Mouse (Mus musculus): Measurements from ENCODE around the gene Trnt1. TPM values are rescaled to one million over a fixed set of nuclear protein-coding genes. Genes with fewer than 3 reads are reported as not detected.

The Trnt1 gene
- 10 to 100 TPM; 31.5 TPM for total RNA-seq (2023)

DNA sequence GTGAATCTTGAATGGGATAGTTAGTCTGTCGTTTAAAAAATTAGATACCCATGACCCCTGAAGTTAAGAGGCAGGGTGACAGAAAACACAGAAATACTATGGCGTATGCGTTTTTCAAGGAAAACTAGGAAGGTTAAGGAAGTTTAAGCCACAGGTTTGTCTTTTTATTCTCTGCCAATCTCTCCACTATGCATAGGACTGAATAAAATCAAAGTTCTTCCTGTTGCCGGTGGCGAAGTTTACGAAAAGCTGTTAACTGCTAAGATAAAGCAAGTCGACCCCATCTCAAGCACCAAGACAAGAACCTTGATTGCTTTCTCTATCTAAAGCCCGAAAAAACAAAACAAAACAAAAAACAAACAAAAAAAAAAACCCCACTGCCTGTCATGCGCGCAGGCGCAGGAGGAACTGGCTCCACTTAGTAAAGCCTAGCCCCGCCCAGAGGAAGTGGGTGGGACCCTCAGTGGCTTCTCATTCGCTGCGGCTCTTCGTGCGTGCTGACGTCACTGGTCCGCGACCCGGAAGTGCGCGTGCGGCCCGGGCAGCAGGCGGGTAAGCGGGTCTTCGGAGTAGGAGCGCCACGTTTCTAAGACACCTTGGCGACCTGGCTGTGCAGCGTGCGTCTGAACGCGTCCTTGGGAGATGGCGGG, at the start of gene Trnt1:
TSS of gene Trnt1 (plus strand) at position 481 of the 650 bp plus-strand sequence.

DNA sequence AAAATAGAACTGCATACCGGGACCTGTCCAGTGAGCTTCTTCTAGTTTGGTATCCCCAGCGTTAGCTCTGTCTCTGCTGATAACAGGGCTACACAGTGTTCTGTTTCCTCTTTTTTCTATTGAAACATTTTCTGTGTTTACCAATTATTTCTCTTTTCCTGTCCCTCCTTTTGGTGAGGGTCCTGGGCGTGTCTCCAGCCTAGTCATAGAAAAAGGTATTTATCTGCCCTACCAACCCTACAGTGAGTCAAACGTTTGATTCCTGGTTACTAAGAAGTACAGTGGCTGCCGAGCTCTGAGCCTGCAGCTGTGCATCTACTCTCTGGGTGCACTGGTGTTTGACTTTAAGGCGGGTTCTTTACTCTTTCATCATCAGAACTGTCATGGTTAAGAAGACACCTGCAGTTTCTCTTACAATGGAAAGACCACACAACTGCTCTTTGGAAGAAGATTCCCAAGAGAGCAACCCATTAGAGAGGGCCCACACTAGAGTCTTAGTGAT, 20.0 kb upstream of the Trnt1 start, which contains the start of gene Il5ra:
TSS of gene Il5ra (minus strand) at position 151 of the 502 bp plus-strand sequence.

DNA sequence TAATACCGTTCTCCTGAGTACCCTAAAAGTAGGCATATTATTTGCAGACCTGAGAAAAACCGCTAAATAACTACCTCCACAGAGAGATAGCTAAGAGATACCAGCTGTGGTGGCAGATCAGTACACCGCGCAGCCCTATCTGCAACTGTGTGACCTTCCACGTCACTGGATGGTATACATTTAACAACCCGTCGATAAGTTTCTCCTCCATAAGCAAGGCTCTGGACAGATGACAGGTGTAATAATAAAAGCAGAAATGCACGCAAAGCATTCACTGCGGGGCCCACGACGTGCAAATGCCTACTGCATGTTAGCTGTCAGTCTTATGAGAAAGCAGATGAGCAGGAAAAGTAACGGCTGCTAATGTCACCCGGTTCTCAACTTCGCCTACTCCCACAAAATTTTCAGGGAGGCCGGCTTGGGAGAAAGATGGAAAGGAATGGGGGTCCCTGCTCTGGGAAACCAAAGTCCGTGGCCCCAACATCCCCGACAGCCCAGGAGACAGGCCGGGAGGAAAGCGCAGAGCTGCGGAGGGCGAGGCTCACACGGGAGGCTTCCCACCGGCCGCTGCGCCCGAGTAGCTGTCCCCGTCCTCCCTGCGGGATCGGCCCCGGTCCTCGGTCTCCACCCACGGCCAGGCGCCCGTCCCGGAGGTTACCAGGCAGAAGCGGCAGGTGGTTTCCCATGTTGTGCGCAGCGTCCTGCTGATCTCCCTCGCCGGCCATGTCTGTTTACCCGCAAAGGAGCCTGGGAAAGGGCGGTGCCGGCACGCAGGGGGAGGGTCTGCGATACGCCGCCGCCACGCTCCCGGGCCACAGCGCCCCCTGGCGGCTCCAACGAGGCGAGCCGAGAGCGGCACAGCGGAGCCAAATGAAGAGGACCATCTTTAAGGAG, 30.7 kb downstream of the Trnt1 start, which contains the start of gene Crbn:
TSS of gene Crbn (minus strand) at position 745 of the 894 bp plus-strand sequence.

Other genes with a start within 250 kb of the Trnt1 start
- gene Il5ra, start 20.1 kb upstream of the Trnt1 start, total RNA-seq (2023) = under 1 TPM in 1 of 2 experiments, not detected in 1; 0.83 TPM
- 10 to 100 TPM; 23.7 to 26.8 TPM for gene Crbn, start 31.0 kb downstream of the Trnt1 start, total RNA-seq (2023)

Measured in neutrophil, adult 83 days (primary cell).